Mouse (Mus musculus) stomach, embryonic 15.5 days (tissue): ENCODE results near the gene Ncbp3. TPM values are rescaled to one million over a fixed set of nuclear protein-coding genes. Genes with fewer than 3 reads are reported as not detected.

Experiments used
- ATAC-seq: fragments of 200-750 bp; cut with Nextera tagmentation; 2 replicates; pipeline ENCODE4 v1.8.0; 2017; ENCODE audit warnings: low read depth, moderate number of reproducible peaks, moderate TSS enrichment; ENCODE audit not compliant: insufficient read depth, low FRiP score
- H3K27ac ChIP-seq: fragments of 300-500 bp; sonication (generic); 2 replicates; pipeline ENCODE4 v1.5.1; 2015; ENCODE audit warnings: mild to moderate bottlenecking, inconsistent platforms
- H3K27me3 ChIP-seq: fragments of 300-500 bp; sonication (generic); replicated peaks from 2 replicates; pipeline ENCODE4 v1.6.1; 2015; ENCODE audit warnings: inconsistent platforms
- H3K36me3 ChIP-seq: fragments of 300-500 bp; sonication (generic); 2 replicates; pipeline ENCODE4 v1.6.1; 2015; ENCODE audit warnings: inconsistent platforms
- H3K4me1 ChIP-seq: fragments of 300-500 bp; sonication (generic); 2 replicates; pipeline ENCODE4 v1.6.1; 2015; ENCODE audit warnings: inconsistent platforms
- H3K4me2 ChIP-seq: fragments of 300-500 bp; sonication (generic); 2 replicates; pipeline ENCODE4 v1.6.1; 2015; ENCODE audit warnings: mild to moderate bottlenecking, inconsistent platforms
- H3K4me3 ChIP-seq: fragments of 300-500 bp; sonication (generic); replicated peaks from 2 replicates; pipeline ENCODE4 v1.5.1; 2015; ENCODE audit warnings: inconsistent platforms
- H3K9ac ChIP-seq: fragments of 300-500 bp; sonication (generic); 2 replicates; pipeline ENCODE4 v1.6.1; 2015; ENCODE audit warnings: inconsistent platforms
- H3K9me3 ChIP-seq: fragments of 300-500 bp; sonication (generic); 2 replicates; pipeline ENCODE4 v1.6.1; 2016; ENCODE audit warnings: inconsistent platforms
- WGBS: fragments of 180-500 bp; shearing (Covaris S2); methylation state at CpG from one replicate; pipeline ENCODE4 v1.1.7; 2015; 5-methylcytosine and 5-hydroxymethylcytosine counted together
- polyA plus RNA-seq: library from polyadenylated mRNA; unstranded; fragments of >200 nt; fragmentation: Nextera tagmentation; extraction: Ambion mirVana; gene quantifications from 2 replicates; pipeline ENCODE4 v1.2.1, GENCODE M21; 2015

Gene Ncbp3
- polyA plus RNA-seq, 1 experiment from 2014 or later, result 10.4 TPM

DNA sequence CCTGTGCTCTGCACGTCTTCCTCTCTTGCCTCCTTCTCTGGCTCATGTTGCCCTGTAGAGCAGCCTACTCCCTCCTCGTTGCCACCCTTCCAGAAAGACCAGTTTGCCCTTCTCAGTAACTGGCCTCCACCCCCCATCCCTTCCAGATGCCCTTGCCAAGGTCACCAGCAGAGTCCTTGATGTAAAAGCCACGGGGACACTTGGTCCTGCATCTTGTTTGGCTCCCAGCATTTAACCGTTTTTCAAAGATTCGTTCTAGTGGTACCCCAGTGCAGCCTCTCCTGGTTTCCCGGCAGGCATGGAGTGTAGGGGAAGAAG lies 31.5 kb upstream of the Ncbp3 start:
- Histone ChIP-seq H3K27ac (peak overlapping the region; percentile 6; the same call in 1 of the 2 replicates), H3K4me1 (peaks cover 37% of the 10 kb centered on the region), H3K4me2 (no peak overlapping the region), H3K9me3 (no peaks in the 10 kb centered on the region), H3K4me3 (no peak overlapping the region), H3K9ac (no peak overlapping the region), H3K36me3 (no peaks in the 10 kb centered on the region), H3K27me3 (peaks cover 11% of the 10 kb centered on the region; the same call in 1 of the 2 replicates)
- no peak for ATAC-seq
- WGBS, result 69% methylated on average over 6 of the region's 6 CpGs

DNA sequence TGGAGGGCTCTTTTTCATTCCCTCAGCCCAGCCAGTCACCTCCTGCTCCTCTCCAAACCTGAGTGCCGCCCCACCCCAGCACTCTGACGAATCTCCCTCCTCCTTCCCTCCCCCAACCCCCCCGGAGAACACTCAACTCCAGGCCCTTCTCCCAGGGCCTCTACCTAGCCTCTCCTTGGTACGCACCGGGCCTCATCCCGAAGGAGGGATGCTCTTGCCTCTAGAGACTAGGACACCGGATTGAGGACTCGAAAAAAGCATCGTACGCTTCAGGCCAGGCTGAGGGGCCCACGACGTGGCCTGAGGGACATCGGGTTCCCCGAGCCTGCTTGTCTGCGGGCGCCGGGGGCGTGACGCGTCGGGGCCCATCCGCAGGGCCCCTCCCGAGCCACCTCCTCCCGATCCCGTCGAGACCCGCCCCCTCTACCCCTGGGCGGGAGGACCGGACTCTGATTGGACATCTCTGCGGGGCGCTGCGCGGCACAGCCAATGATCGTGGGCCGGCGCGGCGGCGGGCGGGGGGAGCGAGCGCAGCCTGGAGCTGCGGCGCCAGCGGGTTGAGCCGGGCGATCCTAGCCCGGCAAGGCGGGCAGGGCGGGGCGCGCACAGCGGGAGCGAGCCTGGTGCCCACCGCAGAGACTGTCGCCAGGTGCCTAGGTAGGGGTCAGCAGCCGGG lies 29.0 kb upstream of the Ncbp3 start, which contains the start of gene Camkk1:
TSS of gene Camkk1 (plus strand) at position 538 of the 676 bp plus-strand sequence.
- H3K4me3 ChIP-seq, result peak within 1 kb of the TSS; percentile 59
- no peaks in the 10 kb centered on the region for H3K9me3 ChIP-seq
- H3K4me2 ChIP-seq, result peak within 1 kb of the TSS; percentile 98
- no peaks in the 10 kb centered on the region for H3K36me3 ChIP-seq
- peaks cover 15% of the 10 kb centered on the region; the same call in 1 of the 2 replicates for H3K27me3 ChIP-seq
- H3K4me1 ChIP-seq, result peaks cover 44% of the 10 kb centered on the region
- ATAC-seq, result peak; percentile 92
- WGBS, result under 1% methylated on average over 54 of the region's 57 CpGs
- peak within 1 kb of the TSS; percentile 37; the same call in 1 of the 2 replicates for H3K9ac ChIP-seq
- H3K27ac ChIP-seq, result no peak within 1 kb of the TSS

- peak overlapping the region; percentile 37; the same call in 1 of the 2 replicates for H3K9ac ChIP-seq
- WGBS, result 1% methylated on average over 46 of the region's 46 CpGs
- H3K9me3 ChIP-seq, result no peaks in the 10 kb centered on the region
- peak overlapping the region; percentile 59 for H3K4me3 ChIP-seq
- H3K27ac ChIP-seq, result no peak overlapping the region
- ATAC-seq, result peak; percentile 15; the same call in 1 of the 2 replicates
- peaks cover 15% of the 10 kb centered on the region; the same call in 1 of the 2 replicates for H3K27me3 ChIP-seq
- H3K4me2 ChIP-seq, result peak overlapping the region; percentile 98
- peaks cover 46% of the 10 kb centered on the region for H3K4me1 ChIP-seq
- no peaks in the 10 kb centered on the region for H3K36me3 ChIP-seq
Measured at GRCm38 (mm10) chr11:73019147-73019795, 28.3 kb upstream of the Ncbp3 start.

DNA sequence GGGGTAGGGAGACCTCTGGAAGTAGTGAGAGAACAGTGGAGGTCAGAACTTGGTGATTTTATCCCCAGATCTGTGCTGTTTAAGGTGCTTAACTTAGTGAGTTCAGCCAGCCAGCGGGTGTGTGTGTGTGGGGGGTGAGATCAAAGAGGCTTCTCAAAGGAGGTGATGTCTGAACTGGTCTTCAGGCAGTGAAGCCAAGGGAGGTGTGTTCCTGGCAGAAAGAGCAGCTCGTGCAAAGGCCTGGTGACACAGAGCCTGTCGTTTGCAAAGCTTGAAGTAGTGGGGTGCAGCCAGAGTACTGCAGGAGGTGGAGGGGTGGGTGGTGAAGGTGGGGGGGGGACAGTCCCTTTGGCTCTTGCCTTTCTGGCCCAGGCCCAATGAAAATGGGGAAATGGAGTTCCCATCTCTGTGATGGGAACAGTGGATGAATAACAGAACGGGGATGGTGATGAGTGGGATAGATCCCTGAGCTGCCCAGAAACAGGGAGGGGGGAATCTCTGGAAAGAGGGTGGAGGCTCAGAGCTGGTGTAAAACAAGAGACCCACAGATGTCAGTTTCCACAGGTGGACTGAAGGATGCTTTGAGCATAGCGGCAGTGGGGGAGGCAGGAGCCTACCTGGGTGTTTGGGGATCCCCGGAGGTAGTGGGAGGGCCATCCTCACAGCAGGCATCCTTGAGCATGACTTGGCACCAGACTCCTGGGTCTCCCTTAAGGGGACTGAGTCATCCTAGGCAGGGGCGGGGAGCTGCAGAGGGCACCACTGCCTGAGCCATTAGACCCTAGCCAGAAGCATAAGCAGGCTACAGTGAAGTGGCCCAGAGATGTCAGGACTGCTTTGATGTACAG lies 26.4 kb upstream of the Ncbp3 start:
- Histone ChIP-seq H3K4me3 (no peak overlapping the region), H3K9ac (no peak overlapping the region), H3K27me3 (peaks cover 15% of the 10 kb centered on the region; the same call in 1 of the 2 replicates), H3K4me1 (peaks cover 37% of the 10 kb centered on the region), H3K36me3 (no peaks in the 10 kb centered on the region), H3K27ac (no peak overlapping the region), H3K4me2 (no peak overlapping the region), H3K9me3 (no peaks in the 10 kb centered on the region)
- no peak for ATAC-seq
- WGBS, result 62% methylated on average over 7 of the region's 7 CpGs

- no peak overlapping the region for H3K4me2 ChIP-seq
- no peak overlapping the region for H3K9ac ChIP-seq
- whole genome bisulfite sequencing, result 48% methylated on average over 9 of the region's 9 CpGs
- ATAC-seq, result no peak
- H3K27ac ChIP-seq, result peak overlapping the region; percentile 51; the same call in 1 of the 2 replicates
- no peaks in the 10 kb centered on the region for H3K9me3 ChIP-seq
- peaks cover 15% of the 10 kb centered on the region; the same call in 1 of the 2 replicates for H3K27me3 ChIP-seq
- H3K36me3 ChIP-seq, result peaks cover 3% of the 10 kb centered on the region; the same call in 1 of the 2 replicates
- peaks cover 39% of the 10 kb centered on the region; the same call in 1 of the 2 replicates for H3K4me1 ChIP-seq
- no peak overlapping the region for H3K4me3 ChIP-seq
Measured at GRCm38 (mm10) chr11:73023099-73023498, 24.5 kb upstream of the Ncbp3 start.

DNA sequence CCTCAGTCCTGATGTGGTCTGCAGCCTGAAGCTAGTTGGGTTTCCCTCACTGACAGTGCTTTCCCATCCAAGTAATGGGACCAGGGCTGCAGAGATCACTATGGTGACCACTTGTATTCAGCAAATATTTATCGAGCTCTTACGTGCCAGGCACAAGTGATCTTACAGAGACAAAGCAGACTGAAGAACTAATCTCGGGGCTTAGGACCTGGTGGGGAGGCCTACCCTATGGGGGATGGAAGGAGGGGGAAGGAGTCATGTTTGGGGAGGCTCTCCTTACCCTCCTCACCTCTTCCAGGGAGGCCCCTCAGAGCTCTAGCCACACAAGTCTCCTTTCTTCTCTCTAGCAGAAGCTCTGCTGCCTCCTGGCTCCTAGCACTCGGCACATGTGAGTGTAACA lies 23.8 kb upstream of the Ncbp3 start:
- H3K9ac ChIP-seq, result no peak overlapping the region
- 52% methylated on average over 4 of the region's 4 CpGs for WGBS
- H3K27ac ChIP-seq, result no peak overlapping the region
- H3K4me3 ChIP-seq, result no peak overlapping the region
- H3K27me3 ChIP-seq, result peaks cover 15% of the 10 kb centered on the region; the same call in 1 of the 2 replicates
- no peak for ATAC-seq
- peaks cover 34% of the 10 kb centered on the region; the same call in 1 of the 2 replicates for H3K4me1 ChIP-seq
- H3K4me2 ChIP-seq, result no peak overlapping the region
- H3K36me3 ChIP-seq, result peaks cover 6% of the 10 kb centered on the region; the same call in 1 of the 2 replicates
- H3K9me3 ChIP-seq, result no peaks in the 10 kb centered on the region

GRCm38 (mm10) chr11:73024236-73024904 lies 23.2 kb upstream of the Ncbp3 start:
- H3K27me3 ChIP-seq, result peaks cover 15% of the 10 kb centered on the region; the same call in 1 of the 2 replicates
- peak overlapping the region; percentile 23; the same call in 1 of the 2 replicates for H3K27ac ChIP-seq
- WGBS, result 52% methylated on average over 7 of the region's 7 CpGs
- peaks cover 30% of the 10 kb centered on the region; the same call in 1 of the 2 replicates for H3K4me1 ChIP-seq
- H3K4me2 ChIP-seq, result no peak overlapping the region
- peaks cover 6% of the 10 kb centered on the region; the same call in 1 of the 2 replicates for H3K36me3 ChIP-seq
- no peak overlapping the region for H3K9ac ChIP-seq
- ATAC-seq, result 0 out of 2 replicates have a peak, but pooled peaks have one; percentile 13
- H3K9me3 ChIP-seq, result no peaks in the 10 kb centered on the region
- no peak overlapping the region for H3K4me3 ChIP-seq

DNA sequence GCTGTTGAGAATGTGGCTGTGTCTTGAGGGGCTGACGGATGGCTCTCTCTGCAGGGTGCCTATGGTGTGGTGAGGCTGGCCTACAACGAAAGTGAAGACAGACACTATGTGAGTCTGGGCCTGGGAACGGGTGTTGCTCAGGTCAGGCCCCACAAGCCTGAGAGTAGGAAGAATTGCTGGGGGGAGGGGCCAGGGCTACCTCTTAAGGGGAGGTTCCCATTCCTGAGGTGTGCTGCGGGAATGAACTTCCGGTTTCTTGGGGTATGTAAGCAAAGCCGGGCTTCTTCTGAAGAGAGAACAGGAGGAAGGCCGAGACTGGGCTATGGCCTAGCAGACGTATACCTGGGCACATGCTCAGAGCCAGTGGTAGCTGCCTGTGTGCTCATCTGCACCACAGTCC lies 20.6 kb upstream of the Ncbp3 start:
- Histone ChIP-seq H3K36me3 (peaks cover 6% of the 10 kb centered on the region; the same call in 1 of the 2 replicates), H3K4me1 (peaks cover 29% of the 10 kb centered on the region; the same call in 1 of the 2 replicates), H3K9me3 (no peaks in the 10 kb centered on the region), H3K4me3 (no peak overlapping the region), H3K4me2 (no peak overlapping the region; the same call in 1 of the 2 replicates), H3K9ac (no peak overlapping the region), H3K27ac (no peak overlapping the region), H3K27me3 (no peaks in the 10 kb centered on the region)
- no peak for ATAC-seq
- 52% methylated on average over 8 of the region's 8 CpGs for WGBS

DNA sequence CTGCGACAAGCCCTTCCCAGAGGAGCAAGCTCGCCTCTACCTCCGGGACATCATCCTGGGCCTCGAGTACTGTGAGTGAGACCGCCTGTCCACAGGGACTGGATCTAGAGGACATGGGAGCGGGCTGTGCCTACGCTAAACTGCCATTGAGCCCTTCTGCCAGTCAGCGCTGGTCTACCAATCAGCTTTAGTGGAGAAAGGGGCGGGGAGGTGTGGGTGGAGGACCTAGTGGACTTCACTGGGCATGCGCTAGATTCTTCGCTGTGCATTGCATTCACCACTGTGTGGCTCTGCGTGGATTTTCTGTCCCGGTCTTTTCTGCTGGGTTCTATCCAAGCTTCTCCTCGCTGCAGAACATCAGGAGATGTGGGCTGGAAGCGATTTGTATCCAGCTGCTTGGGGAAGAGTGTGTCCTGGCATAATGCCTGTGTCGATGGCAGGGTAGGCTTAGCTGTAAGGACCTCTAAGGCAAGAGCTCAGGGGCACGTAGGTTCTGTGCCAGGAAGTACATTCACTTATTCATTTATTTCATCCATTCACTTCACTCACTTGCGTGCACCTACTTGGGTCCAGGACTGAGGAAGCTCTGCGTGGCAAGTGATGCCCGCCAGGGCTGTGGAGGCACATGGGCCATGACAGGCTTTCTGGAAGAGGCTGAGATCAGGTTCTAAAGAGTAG lies 16.6 kb upstream of the Ncbp3 start:
- Histone ChIP-seq H3K27me3 (no peaks in the 10 kb centered on the region), H3K4me1 (peaks cover 11% of the 10 kb centered on the region; the same call in 1 of the 2 replicates), H3K36me3 (peaks cover 6% of the 10 kb centered on the region; the same call in 1 of the 2 replicates), H3K4me3 (peak overlapping the region; percentile 36), H3K4me2 (peak overlapping the region; percentile 69), H3K9me3 (no peaks in the 10 kb centered on the region), H3K9ac (no peak overlapping the region), H3K27ac (peak overlapping the region; percentile 72)
- ATAC-seq, result peak; percentile 86
- WGBS, result 26% methylated on average over 20 of the region's 20 CpGs

- no peaks in the 10 kb centered on the region for H3K27me3 ChIP-seq
- H3K4me3 ChIP-seq, result no peak overlapping the region
- peaks cover 6% of the 10 kb centered on the region; the same call in 1 of the 2 replicates for H3K36me3 ChIP-seq
- peak overlapping the region; percentile 70 for H3K27ac ChIP-seq
- 76% methylated on average over 5 of the region's 5 CpGs for WGBS
- no peaks in the 10 kb centered on the region for H3K9me3 ChIP-seq
- ATAC-seq, result no peak
- no peak overlapping the region for H3K9ac ChIP-seq
- H3K4me2 ChIP-seq, result no peak overlapping the region
- H3K4me1 ChIP-seq, result peaks cover 12% of the 10 kb centered on the region; the same call in 1 of the 2 replicates
Measured at GRCm38 (mm10) chr11:73031536-73031935, 16.0 kb upstream of the Ncbp3 start.
